Mouse (Mus musculus) ovary, postnatal 14 days (tissue): ENCODE results near the gene Cux1.

Experiments
- DNase-seq: peaks from one replicate; pipeline ENCODE4 v3.0.0; 2022; ENCODE audit warnings: low spot score

Cux1 gene

DNA sequence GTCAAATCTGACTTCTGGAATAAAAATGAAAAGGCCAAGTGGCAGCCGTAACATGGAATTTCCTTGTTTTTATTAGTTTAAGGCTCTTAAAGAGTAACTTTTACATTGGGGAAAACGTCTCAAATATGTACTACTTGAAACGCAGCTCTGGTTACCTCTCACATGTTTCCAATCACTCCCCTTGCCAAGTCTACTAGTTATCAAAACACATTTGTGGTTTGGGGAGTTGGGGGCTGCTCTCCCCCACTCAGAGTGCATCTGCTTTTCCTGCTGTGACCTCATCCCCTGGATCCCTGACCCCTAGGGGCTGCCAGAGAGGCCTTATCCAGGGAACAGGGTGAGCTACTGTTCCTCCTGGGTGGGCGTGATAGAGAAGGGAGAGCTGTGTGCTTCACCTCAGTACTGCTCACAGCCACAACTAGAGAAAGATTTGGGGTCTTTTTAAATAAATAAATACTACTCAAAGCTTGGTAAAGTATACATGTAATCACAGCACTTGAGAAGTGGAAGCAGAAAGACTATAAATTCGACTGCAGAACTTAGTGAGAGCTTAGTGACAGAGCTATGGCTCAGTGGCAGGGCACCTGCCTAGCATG lies 64.7 kb downstream of the Cux1 start:
- no peak for DNase-seq

GRCm38 (mm10) chr5:136500307-136500871 lies 66.9 kb downstream of the Cux1 start:
- DNase-seq, result no peak

DNA sequence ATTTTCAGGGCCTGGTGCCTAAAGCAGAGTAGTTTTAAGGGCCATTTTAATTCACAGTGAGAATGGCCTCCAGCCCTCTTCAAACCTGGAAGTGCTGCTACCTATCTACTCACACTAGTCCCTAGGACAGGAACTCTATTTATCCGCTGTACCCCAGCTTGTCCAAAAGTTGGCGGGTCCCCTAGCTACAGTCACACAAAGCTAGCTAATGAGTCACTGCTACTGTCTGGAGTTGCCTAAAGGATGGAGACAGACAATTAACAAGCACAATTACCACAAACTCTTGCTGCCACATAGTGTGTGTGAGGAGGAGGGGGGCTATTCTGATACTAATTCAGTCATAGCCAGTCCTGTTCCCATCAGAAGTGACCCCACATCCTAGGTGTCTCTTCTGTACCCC lies 68.0 kb downstream of the Cux1 start:
- no peak for DNase-seq

DNA sequence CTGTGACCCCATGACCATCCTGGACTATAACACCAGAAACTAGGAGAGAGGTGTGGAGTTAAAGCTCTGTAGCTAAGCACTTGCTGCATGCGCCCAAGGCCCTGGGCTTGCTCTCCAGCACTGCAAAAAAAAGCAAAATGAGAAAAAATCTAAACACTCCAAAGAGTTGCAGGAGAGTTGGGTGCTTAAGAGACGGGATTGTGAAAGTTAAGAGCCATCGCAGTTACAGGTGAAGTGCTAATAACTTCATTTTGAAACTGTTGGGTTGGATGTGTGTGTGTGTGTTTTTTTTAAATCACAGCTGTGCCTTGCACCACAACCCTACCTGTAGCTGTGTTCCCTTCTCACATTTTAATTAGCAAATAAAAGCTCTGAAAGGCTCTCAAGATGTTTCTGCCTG lies 68.5 kb downstream of the Cux1 start:
- DNase-seq, result no peak

DNA sequence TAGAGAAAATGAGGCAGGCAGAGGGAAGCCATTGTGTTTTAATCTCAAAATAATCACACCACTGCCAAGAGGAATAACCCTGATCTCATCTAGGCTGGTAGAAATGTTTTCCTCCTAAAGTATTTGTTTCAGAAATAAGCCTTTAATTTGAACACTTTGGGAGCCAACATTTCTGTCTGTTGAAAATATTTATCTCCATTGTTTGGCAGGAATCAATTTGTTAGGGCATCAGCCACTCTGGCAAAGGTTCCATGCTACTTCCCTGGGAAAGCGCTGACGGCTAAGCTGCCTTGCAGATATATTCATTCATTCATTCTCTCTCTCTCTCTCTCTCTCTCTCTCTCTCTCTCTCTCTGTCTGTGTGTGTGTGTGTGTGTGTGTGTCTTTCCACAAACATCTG lies 70.0 kb downstream of the Cux1 start:
- no peak for DNase-seq

GRCm38 (mm10) chr5:136495581-136495980 lies 71.7 kb downstream of the Cux1 start:
- no peak for DNase-seq

DNA sequence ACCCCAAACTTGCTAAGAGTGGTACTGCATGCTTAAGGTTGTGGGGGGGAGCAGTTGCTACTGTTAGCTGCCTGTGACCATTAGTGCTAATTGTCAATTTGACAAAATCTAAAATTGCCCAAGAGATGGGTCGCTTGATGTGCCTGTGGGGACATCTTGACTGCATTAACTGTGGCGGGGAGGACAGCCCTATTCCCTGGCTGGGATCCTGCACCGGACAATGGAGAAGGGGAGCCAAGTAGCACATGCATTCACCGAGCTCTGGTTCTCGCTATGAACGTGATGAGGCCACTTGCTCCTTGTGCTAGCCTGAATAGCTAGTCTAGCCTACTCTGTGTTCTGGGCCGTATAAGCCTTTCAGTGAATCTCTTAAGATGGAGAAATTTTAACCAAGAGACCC lies 72.4 kb downstream of the Cux1 start:
- no peak for DNase-seq

- DNase-seq, result no peak
These were observed 73.0 kb downstream of the Cux1 start for GRCm38 (mm10) chr5:136494288-136494687.

DNA sequence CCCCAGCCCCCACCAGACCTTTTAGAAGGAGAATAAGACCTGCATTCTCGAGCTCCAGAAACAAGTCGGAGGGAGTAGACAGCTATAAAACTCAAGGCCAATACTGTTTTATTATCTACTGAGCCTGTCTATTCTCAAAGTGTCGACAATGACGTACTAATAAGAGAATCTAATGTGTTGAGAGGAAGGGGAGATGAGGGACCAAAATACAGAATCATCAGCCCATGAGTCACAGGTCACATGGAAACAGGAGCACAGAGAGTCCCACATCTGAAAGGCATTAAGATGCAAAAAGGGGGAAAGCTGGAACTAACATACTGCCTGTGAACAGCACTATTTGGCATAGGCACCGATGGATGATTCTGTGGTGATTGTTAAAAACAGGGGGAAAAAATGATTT lies 77.8 kb downstream of the Cux1 start:
- DNase-seq, result no peak

GRCm38 (mm10) chr5:136488721-136489120 lies 78.6 kb downstream of the Cux1 start:
- DNase-seq, result no peak

- DNase-seq, result no peak
These were observed 79.1 kb downstream of the Cux1 start for GRCm38 (mm10) chr5:136488223-136488622.

GRCm38 (mm10) chr5:136487397-136488093 lies 79.7 kb downstream of the Cux1 start:
- no peak for DNase-seq

DNA sequence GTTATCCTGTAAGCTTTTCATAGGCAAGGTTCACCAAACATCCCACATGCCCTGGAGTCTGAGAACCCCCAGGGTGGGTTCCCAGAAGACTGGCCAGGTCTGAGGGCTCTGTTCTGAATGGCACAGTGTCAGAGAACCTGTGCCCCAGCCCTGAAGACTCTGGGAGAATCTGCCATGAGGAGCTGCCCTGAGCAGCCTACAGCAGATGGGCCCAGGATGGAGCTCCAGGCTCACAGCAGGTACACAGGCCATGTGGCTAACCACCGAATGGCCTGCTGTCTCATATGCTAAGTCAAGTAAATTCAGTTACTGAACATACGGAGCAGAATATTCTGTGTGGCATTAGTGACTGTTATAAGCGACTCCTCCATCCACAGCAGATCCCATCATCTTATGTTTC lies 80.9 kb downstream of the Cux1 start:
- DNase-seq, result no peak

GRCm38 (mm10) chr5:136485397-136485796 lies 81.9 kb downstream of the Cux1 start:
- DNase-seq, result no peak

GRCm38 (mm10) chr5:136482434-136482833 lies 84.9 kb downstream of the Cux1 start:
- no peak for DNase-seq

GRCm38 (mm10) chr5:136480541-136480940 lies 86.7 kb downstream of the Cux1 start:
- DNase-seq, result no peak

DNA sequence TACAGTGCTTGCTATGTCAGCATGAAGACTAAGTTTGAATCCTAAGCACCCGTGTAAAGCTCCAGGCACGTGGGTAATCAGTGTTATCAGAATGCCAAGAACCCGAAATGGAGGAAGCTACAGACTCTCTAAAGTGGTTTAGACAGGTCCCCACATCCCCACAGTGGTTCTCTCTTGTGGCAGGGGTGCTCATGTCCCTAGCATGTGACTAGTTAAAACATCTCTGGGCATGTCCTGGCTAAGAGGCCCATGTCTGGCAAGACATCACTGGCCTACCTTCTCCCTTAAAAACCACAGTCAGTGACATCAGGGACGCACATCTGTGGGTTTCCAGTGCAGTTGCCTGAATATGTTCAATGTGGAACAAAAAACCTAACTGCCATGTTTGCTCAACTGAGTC lies 87.5 kb downstream of the Cux1 start:
- DNase-seq, result no peak

GRCm38 (mm10) chr5:136479024-136479763 lies 88.1 kb downstream of the Cux1 start:
- no peak for DNase-seq

- DNase-seq, result no peak
These were observed 91.0 kb downstream of the Cux1 start for GRCm38 (mm10) chr5:136476272-136476671.

- DNase-seq, result no peak
These were observed 92.1 kb downstream of the Cux1 start for GRCm38 (mm10) chr5:136475161-136475560.

GRCm38 (mm10) chr5:136474086-136474485 lies 93.2 kb downstream of the Cux1 start:
- no peak for DNase-seq

DNA sequence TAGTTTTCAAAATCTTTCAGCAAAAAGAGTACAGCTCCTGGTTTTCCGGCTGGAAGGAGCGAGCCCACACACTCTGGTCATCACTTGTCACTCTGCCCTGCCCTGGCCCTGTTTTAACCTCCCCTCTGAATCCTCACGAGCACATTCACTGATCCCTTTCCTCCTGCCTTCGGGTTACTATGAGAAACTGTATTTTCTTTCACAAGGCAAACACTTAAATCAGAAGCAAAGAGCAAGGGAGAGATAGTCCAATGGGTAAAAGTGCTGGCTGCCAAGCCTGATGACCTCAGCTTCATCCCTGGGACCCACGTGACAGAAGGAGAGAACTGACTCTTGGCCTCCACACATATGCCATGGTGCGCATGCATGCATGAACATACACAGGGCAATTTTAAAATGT lies 94.0 kb downstream of the Cux1 start:
- DNase-seq, result no peak

DNA sequence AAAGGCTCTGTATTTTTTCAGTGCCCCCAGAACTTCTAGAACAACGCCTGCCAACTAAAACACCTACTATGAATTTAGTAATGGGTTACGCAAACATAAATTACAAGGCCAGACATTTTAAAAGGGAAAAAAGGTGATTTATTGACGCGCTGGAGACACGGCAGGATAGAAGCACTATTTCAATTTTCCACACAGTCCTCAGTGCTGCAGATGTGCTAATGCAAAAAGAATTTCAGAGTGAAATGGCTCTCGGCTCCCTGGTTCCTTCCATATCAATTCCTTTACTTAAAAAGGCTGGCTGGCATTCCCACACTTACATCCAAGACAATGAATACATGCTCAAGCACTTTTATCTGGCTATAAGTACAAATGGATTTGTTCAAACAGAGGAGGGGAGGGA lies 94.4 kb downstream of the Cux1 start:
- no peak for DNase-seq
